Mouse (Mus musculus) mouse trophoblast stem cell (cell line): ENCODE measurements around the gene Crip3.

Experiments
- in situ Hi-C, 2 experiments: fragments of 300-500 bp; cut with MseI, MboI; formaldehyde crosslinking; loops; 2 replicates in 1 of 2; 3 replicates in 1 of 2; pipeline ENCODE4 v1.15.1; 2025

The Crip3 gene

DNA sequence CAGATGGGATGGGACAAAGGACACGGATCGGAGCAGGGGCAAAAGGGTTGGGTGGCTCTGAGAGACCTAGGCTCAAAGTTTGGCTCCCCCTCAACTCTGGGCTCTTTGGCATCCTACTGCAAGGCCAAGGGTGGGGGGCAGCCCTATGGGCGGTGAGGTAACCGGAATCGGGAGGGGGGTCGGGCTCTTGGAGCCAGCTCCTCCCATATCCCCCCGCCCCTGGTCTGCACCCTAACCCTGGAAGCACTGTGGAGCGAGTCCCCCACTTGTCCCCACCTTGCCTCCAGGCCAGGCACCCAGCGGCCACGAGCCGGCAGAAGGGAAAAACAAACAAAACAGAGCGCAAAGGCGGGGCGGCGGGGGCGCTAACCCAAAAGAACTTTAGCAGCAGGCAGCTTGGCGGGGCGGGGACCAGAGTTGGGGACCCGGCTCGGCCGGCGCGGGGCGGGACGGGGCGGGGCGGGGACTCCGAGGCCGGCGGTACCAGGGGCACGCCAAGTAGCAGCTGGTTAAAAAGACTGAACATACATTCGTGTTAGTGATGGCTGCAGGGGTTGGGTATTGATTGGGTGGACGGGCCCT, 26.5 kb downstream of the Crip3 start:
- in situ Hi-C loops = no loop called here

DNA sequence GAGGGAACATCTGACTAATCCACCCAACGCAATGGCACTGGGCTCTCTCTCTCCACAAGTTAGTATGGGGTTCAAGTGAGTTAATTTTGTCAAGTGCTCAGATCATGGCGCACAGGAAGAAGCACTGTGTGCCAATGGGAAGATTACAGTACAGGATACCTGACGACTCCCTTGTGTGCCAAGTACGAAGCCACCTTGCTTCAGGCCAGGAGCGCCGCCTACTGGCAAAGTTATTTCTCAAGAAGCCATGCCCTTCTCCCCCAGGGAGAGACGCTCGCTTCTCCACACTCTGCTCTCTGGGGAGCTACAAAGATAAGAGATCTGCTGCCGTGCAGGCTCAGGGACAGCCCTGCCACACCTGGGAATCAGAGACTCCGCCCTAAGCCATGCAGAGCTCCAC, 29.1 kb downstream of the Crip3 start:
- in situ Hi-C loops = no loop called here

DNA sequence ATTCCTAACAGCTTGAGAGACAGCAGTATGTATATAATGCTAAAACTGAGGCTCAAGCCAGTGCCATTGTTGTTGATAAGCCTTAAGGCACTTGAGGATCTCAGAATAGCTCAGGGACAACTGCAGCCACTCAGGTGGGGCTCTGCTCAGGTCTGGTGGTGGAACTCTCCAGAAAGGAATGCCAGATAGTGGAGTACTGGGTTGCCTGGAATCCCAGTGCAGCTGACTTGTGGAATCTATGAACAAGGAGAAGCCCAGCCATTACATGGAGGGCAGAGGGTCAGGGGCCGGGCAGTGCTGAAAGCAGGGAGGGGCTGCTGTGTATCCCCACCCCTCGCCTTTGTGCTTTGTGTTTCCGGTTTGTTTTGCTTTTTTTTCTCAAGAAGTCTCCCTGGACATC, 29.7 kb downstream of the Crip3 start:
- in situ Hi-C loops = no loop called here

GRCm38 (mm10) chr17:46460673-46461072, 31.9 kb downstream of the Crip3 start:
- in situ Hi-C loops = no loop called here

DNA sequence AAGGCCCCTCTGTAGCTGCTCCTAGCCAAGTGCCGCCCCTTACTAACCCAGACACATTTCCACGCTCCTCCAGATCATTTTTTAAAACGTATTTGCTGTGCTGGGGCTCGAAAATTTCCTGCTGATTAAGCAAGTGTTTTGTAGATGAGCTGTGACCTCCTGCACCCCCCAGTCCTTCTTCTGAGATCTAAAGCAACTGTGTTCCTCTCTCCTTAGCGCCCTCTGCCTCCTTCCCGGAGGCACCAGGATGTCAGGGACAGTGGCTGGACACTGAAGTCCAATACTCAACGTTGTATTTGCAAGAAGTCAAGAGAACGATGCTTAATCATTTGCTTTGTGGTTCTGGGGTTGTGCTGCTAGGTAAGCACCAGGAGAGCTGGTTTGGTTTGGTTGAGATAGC, 32.6 kb downstream of the Crip3 start:
- in situ Hi-C loops = no loop called here

DNA sequence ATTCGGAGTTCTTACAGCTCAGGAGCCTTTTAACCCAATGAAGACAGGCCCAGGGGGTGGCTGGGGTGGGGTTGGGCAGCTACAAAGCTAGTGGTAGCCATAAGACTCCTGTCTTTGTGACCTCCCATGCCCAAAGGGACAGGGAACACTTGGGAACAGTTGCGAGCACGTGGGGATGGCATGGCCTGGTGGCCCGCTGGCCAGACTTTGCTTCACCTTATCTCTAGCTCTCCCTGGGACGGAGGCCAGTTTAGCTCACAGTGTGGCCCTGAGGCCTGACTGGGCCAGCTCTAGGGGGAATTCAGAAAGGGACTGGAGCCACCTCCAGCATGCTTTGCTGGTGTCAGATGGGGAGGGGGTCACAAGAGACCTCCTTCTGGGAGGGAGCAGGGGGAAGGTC, 33.5 kb downstream of the Crip3 start:
- in situ Hi-C loops = no loop called here

- in situ Hi-C loops = no loop called here
Observed at GRCm38 (mm10) chr17:46467830-46468229, 39.1 kb downstream of the Crip3 start.

GRCm38 (mm10) chr17:46476601-46477000, 47.9 kb downstream of the Crip3 start:
- in situ Hi-C loops = no loop called here

- in situ Hi-C loops = no loop called here
Observed at GRCm38 (mm10) chr17:46477286-46477685, 48.6 kb downstream of the Crip3 start.
